Comparison of ENCODE assay signal across 20 mouse cellular contexts in the genomic region with DNA sequence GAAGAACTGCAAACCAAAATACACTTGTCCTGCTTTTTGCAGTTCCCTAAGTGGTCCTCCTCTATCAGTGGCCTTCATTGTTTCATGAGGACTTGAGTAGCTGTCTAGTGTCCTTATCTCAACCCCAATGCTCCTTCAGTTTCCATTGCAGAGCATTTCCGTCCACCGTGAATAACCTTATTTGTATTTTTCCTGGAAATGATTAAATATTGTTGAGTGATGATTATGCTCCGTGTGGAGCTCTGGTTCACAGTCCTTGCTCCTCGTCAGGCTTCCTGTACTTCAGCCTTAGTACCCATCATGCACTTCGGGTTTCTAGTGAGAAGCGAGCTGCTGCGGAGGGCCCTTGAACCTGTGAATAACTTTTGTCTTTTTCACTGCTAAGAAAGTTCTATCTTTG.
DNase-seq lines count a peak whose midpoint lies in the region; ATAC-seq lines count a peak whose summit lies in the region.
"Had no signal": no experiment of that assay in that cellular context is flagged by ENCODE, and none has a peak within 500 bp of the region (broad histone marks: within the 10 kb centered on the region; RNA-seq: fewer than 3 reads in every experiment).

No protein-coding gene starts in this region.

- H3K27ac ChIP-seq in forebrain, embryonic 11.5 days (ENCODE audit: low read depth, low read length): no peak overlapping the region
- H3K27ac ChIP-seq in forebrain, embryonic 10.5 days: no peak overlapping the region
- H3K27ac ChIP-seq in liver, embryonic 11.5 days (ENCODE audit: low read depth, low read length): peak overlapping the region; percentile 64
- no peak overlapping the region for H3K27ac ChIP-seq in liver, embryonic 16.5 days (ENCODE audit: low read length)
- no peak overlapping the region for H3K27ac ChIP-seq in hindbrain, embryonic 12.5 days
- H3K27ac ChIP-seq: embryonic facial prominence, embryonic 10.5 days; forebrain, embryonic 15.5 days; limb, embryonic 15.5 days had no signal

- no peak overlapping the region for H3K4me2 ChIP-seq in forebrain, embryonic 11.5 days (ENCODE audit: low read depth, low read length, severe bottlenecking)
- peak overlapping the region; percentile 41; the same call in 1 of the 2 replicates for H3K4me2 ChIP-seq in liver, embryonic 11.5 days
- H3K4me2 ChIP-seq in liver, embryonic 16.5 days (ENCODE audit: low read depth, low read length): no peak overlapping the region
- H3K4me2 ChIP-seq in hindbrain, embryonic 12.5 days (replicated peaks): no peak overlapping the region
- H3K4me2 ChIP-seq: forebrain, embryonic 15.5 days; limb, embryonic 15.5 days had no signal

- no peaks in the 10 kb centered on the region for H3K9me3 ChIP-seq in forebrain, embryonic 11.5 days (ENCODE audit: control insufficient read depth, low read length)
- no peaks in the 10 kb centered on the region for H3K9me3 ChIP-seq in forebrain, embryonic 10.5 days
- H3K9me3 ChIP-seq in liver, embryonic 11.5 days (ENCODE audit: control insufficient read depth, low read length): no peaks in the 10 kb centered on the region
- H3K9me3 ChIP-seq in liver, embryonic 16.5 days (replicated peaks; ENCODE audit: control insufficient read depth, low read length): peaks cover 2% of the 10 kb centered on the region; the same call in 1 of the 2 replicates
- H3K9me3 ChIP-seq in hindbrain, embryonic 12.5 days (replicated peaks): no peaks in the 10 kb centered on the region
- H3K9me3 ChIP-seq: embryonic facial prominence, embryonic 10.5 days; forebrain, embryonic 15.5 days; limb, embryonic 15.5 days had no signal

- no peaks in the 10 kb centered on the region for H3K27me3 ChIP-seq in forebrain, embryonic 11.5 days (ENCODE audit: control insufficient read depth, insufficient read depth, low read length)
- H3K27me3 ChIP-seq in forebrain, embryonic 10.5 days (ENCODE audit: poor library complexity, severe bottlenecking): no peaks in the 10 kb centered on the region
- no peaks in the 10 kb centered on the region for H3K27me3 ChIP-seq in liver, embryonic 11.5 days (replicated peaks; ENCODE audit: control insufficient read depth, insufficient read depth, low read length)
- no peaks in the 10 kb centered on the region for H3K27me3 ChIP-seq in liver, embryonic 16.5 days (ENCODE audit: control insufficient read depth, insufficient read depth, low read depth, low read length)
- no peaks in the 10 kb centered on the region for H3K27me3 ChIP-seq in hindbrain, embryonic 12.5 days
- H3K27me3 ChIP-seq: forebrain, embryonic 15.5 days; limb, embryonic 15.5 days had no signal

- H3K9ac ChIP-seq in forebrain, embryonic 11.5 days (ENCODE audit: low read length): no peak overlapping the region
- no peak overlapping the region for H3K9ac ChIP-seq in liver, embryonic 11.5 days (ENCODE audit: low read depth, low read length)
- H3K9ac ChIP-seq in liver, embryonic 16.5 days (ENCODE audit: low read depth, low read length): no peak overlapping the region
- H3K9ac ChIP-seq in hindbrain, embryonic 12.5 days: no peak overlapping the region
- H3K9ac ChIP-seq: forebrain, embryonic 15.5 days; limb, embryonic 15.5 days had no signal

- no peaks in the 10 kb centered on the region for H3K36me3 ChIP-seq in forebrain, embryonic 11.5 days (ENCODE audit: control insufficient read depth, insufficient read depth, low read length)
- peaks cover 8% of the 10 kb centered on the region for H3K36me3 ChIP-seq in forebrain, embryonic 10.5 days (replicated peaks)
- peaks cover 4% of the 10 kb centered on the region for H3K36me3 ChIP-seq in liver, embryonic 11.5 days (ENCODE audit: control insufficient read depth, insufficient read depth, low read length)
- H3K36me3 ChIP-seq in liver, embryonic 16.5 days (ENCODE audit: control insufficient read depth, insufficient read depth): peaks cover 4% of the 10 kb centered on the region
- no peaks in the 10 kb centered on the region for H3K36me3 ChIP-seq in hindbrain, embryonic 12.5 days
- H3K36me3 ChIP-seq: forebrain, embryonic 15.5 days had no signal

- 89% methylated on average over 7 of the region's 7 CpGs for WGBS in forebrain, embryonic 11.5 days
- 90% methylated on average over 7 of the region's 7 CpGs for WGBS in forebrain, embryonic 10.5 days
- whole genome bisulfite sequencing in liver, embryonic 11.5 days: 64% methylated on average over 7 of the region's 7 CpGs
- 40% methylated on average over 7 of the region's 7 CpGs for WGBS in liver, embryonic 16.5 days (ENCODE audit: insufficient replicate concordance)
- WGBS in hindbrain, embryonic 12.5 days: 85% methylated on average over 7 of the region's 7 CpGs

- no peak for ATAC-seq in forebrain, embryonic 11.5 days (replicated peaks; ENCODE audit: low FRiP score)
- ATAC-seq in liver, embryonic 11.5 days (replicated peaks; ENCODE audit: low FRiP score): peak; percentile 59; the same call in 1 of the 2 replicates
- peak; percentile 54 for ATAC-seq in liver, embryonic 16.5 days (ENCODE audit: low read depth)
- ATAC-seq in hindbrain, embryonic 12.5 days (ENCODE audit: low FRiP score): no peak
- ATAC-seq: forebrain, embryonic 15.5 days; hindbrain, embryonic 16.5 days; midbrain, embryonic 16.5 days had no signal

- peaks cover 2% of the 10 kb centered on the region; the same call in 1 of the 2 replicates for H3K4me1 ChIP-seq in forebrain, embryonic 11.5 days (replicated peaks; ENCODE audit: control insufficient read depth, insufficient read depth, low read length)
- H3K4me1 ChIP-seq in forebrain, embryonic 10.5 days: peaks cover 12% of the 10 kb centered on the region
- H3K4me1 ChIP-seq in liver, embryonic 11.5 days (replicated peaks; ENCODE audit: control insufficient read depth, insufficient read depth, low read length): peaks cover 28% of the 10 kb centered on the region
- peaks cover 18% of the 10 kb centered on the region for H3K4me1 ChIP-seq in liver, embryonic 16.5 days (ENCODE audit: control insufficient read depth, low read depth, low read length)
- H3K4me1 ChIP-seq in hindbrain, embryonic 12.5 days: peaks cover 11% of the 10 kb centered on the region

- peak; percentile 11 for DNase-seq in forebrain, embryonic 11.5 days (ENCODE audit: low spot score)
- DNase-seq in forebrain, embryonic 10.5 days (ENCODE audit: extremely low spot score, low spot score): no peak
- DNase-seq in liver, embryonic 11.5 days (ENCODE audit: low spot score): no peak
- no peak for DNase-seq in liver
- DNase-seq in MEL-GATA-1-ER (ENCODE audit: extremely low read depth, low read depth): peak; percentile 66
- DNase-seq in embryo, embryonic 11 days: no peak
- DNase-seq: adrenal gland, postnatal 14 days; cerebellum, adult 8-10 months; gastrocnemius, postnatal 36 days; heart, postnatal 4 days; kidney, adult 11 months; kidney, postnatal 14 days; right cerebral cortex, postnatal 25 days had no signal

- H3K4me3 ChIP-seq in forebrain, embryonic 11.5 days (ENCODE audit: low read depth, low read length): no peak overlapping the region
- H3K4me3 ChIP-seq in forebrain, embryonic 10.5 days: no peak overlapping the region
- H3K4me3 ChIP-seq in liver, embryonic 11.5 days (ENCODE audit: low read depth, low read length): no peak overlapping the region
- no peak overlapping the region for H3K4me3 ChIP-seq in liver, embryonic 16.5 days (ENCODE audit: low read depth, low read length)
- no peak overlapping the region for H3K4me3 ChIP-seq in hindbrain, embryonic 12.5 days
- H3K4me3 ChIP-seq: embryonic facial prominence, embryonic 10.5 days; forebrain, embryonic 15.5 days; limb, embryonic 15.5 days had no signal

Comparison
In these comparisons a context has a peak if more than half of its experiments do, and no peak if none do; other contexts are left out.
1. DNase-seq: peak in forebrain, embryonic 11.5 days (single experiment) and MEL-GATA-1-ER (single experiment); none in forebrain, embryonic 10.5 days (single experiment), liver, embryonic 11.5 days (single experiment), liver (single experiment) and embryo, embryonic 11 days (single experiment).
2. ATAC-seq: peak in liver, embryonic 11.5 days (single experiment) and liver, embryonic 16.5 days (single experiment); none in forebrain, embryonic 11.5 days (single experiment) and hindbrain, embryonic 12.5 days (single experiment).